Mouse (Mus musculus): ENCODE data around the gene Fbxo39.
"Not testable (repeated sequence)": the region's sequence is repeated elsewhere in the genome, so short reads cannot be mapped to it uniquely, and the experiment has no call there.

DNA sequence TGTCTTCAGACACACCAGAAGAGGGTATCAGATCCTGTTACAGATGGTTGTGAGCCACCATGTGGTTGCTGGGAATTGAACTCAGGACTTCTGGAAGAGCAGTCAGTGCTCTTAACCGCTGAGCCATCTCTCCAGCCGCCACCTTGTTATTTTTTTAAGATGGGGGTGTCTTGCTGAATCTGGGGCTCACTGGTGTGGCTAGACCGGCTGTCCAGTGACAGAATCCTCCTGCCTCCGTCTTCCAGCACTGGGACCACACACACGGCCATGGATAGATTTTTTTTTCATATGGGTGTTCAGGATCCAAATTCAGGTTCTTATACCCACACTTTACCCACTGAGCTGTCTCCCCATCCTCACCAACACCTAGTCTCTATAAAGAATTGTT is 29.0 kb downstream of the Fbxo39 start:
- not testable (repeated sequence) for TF ChIP-seq CTCF (IDR thresholded peaks at IDR 0.05; ENCODE audit: low read depth, low read length); POLR2A (IDR thresholded peaks at IDR 0.05; ENCODE audit: borderline replicate concordance, low read depth, low read length)
